Comparison of ENCODE assay signal across 29 mouse cellular contexts in genomic region chr1:62955340-62955739, GRCm38 (mm10).
"Had no signal": no experiment of that assay in that cellular context is flagged by ENCODE, and none has a peak within 500 bp of the region (broad histone marks: within the 10 kb centered on the region; RNA-seq: fewer than 3 reads in every experiment).

No protein-coding gene starts in this region.

- H3K27me3 ChIP-seq: heart, embryonic 13.5 days; heart, embryonic 15.5 days; intestine, embryonic 15.5 days; limb, embryonic 12.5 days; liver, embryonic 13.5 days; liver, embryonic 15.5 days had no signal

- H3K4me2 ChIP-seq: heart, embryonic 11.5 days; heart, embryonic 13.5 days; heart, embryonic 15.5 days; hindbrain, embryonic 12.5 days; hindbrain, embryonic 14.5 days; intestine, embryonic 15.5 days; limb, embryonic 12.5 days; liver, embryonic 11.5 days; liver, embryonic 13.5 days; liver, embryonic 15.5 days had no signal

- H3K9ac ChIP-seq: heart, embryonic 13.5 days; heart, embryonic 15.5 days; hindbrain, embryonic 12.5 days; hindbrain, embryonic 14.5 days; intestine, embryonic 15.5 days; limb, embryonic 12.5 days; liver, embryonic 13.5 days; liver, embryonic 15.5 days had no signal

- H3K9me3 ChIP-seq: heart, embryonic 13.5 days; heart, embryonic 15.5 days; hindbrain, embryonic 10.5 days; hindbrain, embryonic 12.5 days; intestine, embryonic 15.5 days; limb, embryonic 10.5 days; limb, embryonic 12.5 days; liver, embryonic 13.5 days; liver, embryonic 15.5 days had no signal

- H3K27ac ChIP-seq: gastrocnemius, adult 2 months; heart, adult 2 months; heart, embryonic 13.5 days; heart, embryonic 15.5 days; hindbrain, embryonic 10.5 days; hindbrain, embryonic 12.5 days; hindbrain, embryonic 14.5 days; intestine, embryonic 15.5 days; kidney, postnatal 0 days; limb, embryonic 10.5 days; limb, embryonic 12.5 days; liver, embryonic 13.5 days; liver, embryonic 15.5 days had no signal

- H3K36me3 ChIP-seq: heart, embryonic 13.5 days; heart, embryonic 15.5 days; hindbrain, embryonic 10.5 days; hindbrain, embryonic 12.5 days; intestine, embryonic 15.5 days; limb, embryonic 10.5 days; limb, embryonic 12.5 days; liver, embryonic 13.5 days; liver, embryonic 15.5 days had no signal

- DNase-seq: gastrocnemius, adult 2 months; gastrocnemius, postnatal 10 days; gastrocnemius, postnatal 25 days; heart, adult 2 months; heart, postnatal 14 days; heart, postnatal 36 days; kidney, adult 18-20 months; kidney, adult 8-10 months; kidney, postnatal 14 days; kidney, postnatal 36 days; layer of hippocampus, adult 9-11 months; layer of hippocampus, postnatal 36 days; liver; liver, embryonic 13.5 days had no signal

- H3K4me3 ChIP-seq: gastrocnemius, adult 2 months; heart, adult 2 months; heart, embryonic 13.5 days; heart, embryonic 15.5 days; hindbrain, embryonic 10.5 days; hindbrain, embryonic 12.5 days; intestine, embryonic 15.5 days; limb, embryonic 10.5 days; limb, embryonic 12.5 days; liver, embryonic 13.5 days; liver, embryonic 15.5 days had no signal

- ATAC-seq: hindbrain, embryonic 16.5 days; inflammation-experienced regulatory T-cells, adult 6 months; intestine, embryonic 15.5 days; intestine, postnatal 0 days had no signal

- H3K4me1 ChIP-seq: liver, embryonic 13.5 days; liver, embryonic 15.5 days had no signal
